Mouse (Mus musculus) limb, embryonic 15.5 days (tissue): ENCODE measurements around the gene Olfr311. TPM values are rescaled to one million over a fixed set of nuclear protein-coding genes. Genes with fewer than 3 reads are reported as not detected.

Source experiments
- ATAC-seq: fragments of 200-750 bp; cut with Nextera tagmentation; 2 replicates; pipeline ENCODE4 v1.8.0; 2017; ENCODE audit warnings: low read depth, moderate TSS enrichment; ENCODE audit not compliant: insufficient number of reproducible peaks, low FRiP score, low TSS enrichment
- H3K27ac ChIP-seq: fragments of 300-500 bp; sonication (generic); 2 replicates; pipeline ENCODE4 v1.5.1; 2015; ENCODE audit warnings: moderate library complexity, mild to moderate bottlenecking, inconsistent platforms
- H3K27me3 ChIP-seq: fragments of 300-500 bp; sonication (generic); 2 replicates; pipeline ENCODE4 v1.6.1; 2015; ENCODE audit warnings: inconsistent platforms
- H3K36me3 ChIP-seq: fragments of 300-500 bp; sonication (generic); 2 replicates; pipeline ENCODE4 v1.6.1; 2015; ENCODE audit warnings: inconsistent platforms
- H3K4me1 ChIP-seq: fragments of 300-500 bp; sonication (generic); 2 replicates; pipeline ENCODE4 v1.6.1; 2015; ENCODE audit warnings: inconsistent platforms
- H3K4me2 ChIP-seq: fragments of 300-500 bp; sonication (generic); 2 replicates; pipeline ENCODE4 v1.6.1; 2015; ENCODE audit warnings: mild to moderate bottlenecking, inconsistent platforms
- H3K4me3 ChIP-seq: fragments of 300-500 bp; sonication (generic); 2 replicates; pipeline ENCODE4 v1.5.1; 2015; ENCODE audit warnings: mild to moderate bottlenecking, inconsistent platforms
- H3K9ac ChIP-seq: fragments of 300-500 bp; sonication (generic); 2 replicates; pipeline ENCODE4 v1.6.1; 2015; ENCODE audit warnings: inconsistent platforms
- H3K9me3 ChIP-seq: fragments of 300-500 bp; sonication (generic); 2 replicates; pipeline ENCODE4 v1.6.1; 2016; ENCODE audit warnings: inconsistent platforms
- WGBS: fragments of 180-500 bp; shearing (Covaris S2); methylation state at CpG from one replicate; pipeline ENCODE4 v1.1.7; 2015; 5-methylcytosine and 5-hydroxymethylcytosine counted together
- polyA plus RNA-seq: library from polyadenylated mRNA; unstranded; fragments of >200 nt; fragmentation: Nextera tagmentation; extraction: Ambion mirVana; gene quantifications from 2 replicates; pipeline ENCODE4 v1.2.1, GENCODE M21; 2015

Gene Olfr311
- polyA plus RNA-seq, 1 experiment from 2014 or later, result not detected

- no peak for ATAC-seq
- Histone ChIP-seq H3K4me1 (no peaks in the 10 kb centered on the region), H3K4me2 (no peak overlapping the region), H3K9me3 (no peaks in the 10 kb centered on the region), H3K27ac (no peak overlapping the region), H3K36me3 (peaks cover 54% of the 10 kb centered on the region), H3K9ac (no peak overlapping the region), H3K4me3 (no peak overlapping the region), H3K27me3 (no peaks in the 10 kb centered on the region)
- 91% methylated on average over 10 of the region's 10 CpGs for WGBS
Observed at GRCm38 (mm10) chr11:58890511-58890910, 51.5 kb downstream of the Olfr311 start.

Other genes with a start within 250 kb of the Olfr311 start
- gene Olfr324, start 244.1 kb upstream of the Olfr311 start, polyA plus RNA-seq, result not detected in 2 replicates
- gene 2210407C18Rik, start 223.2 kb upstream of the Olfr311 start, polyA plus RNA-seq, result not detected in 2 replicates
- gene Olfr323, start 208.8 kb upstream of the Olfr311 start, polyA plus RNA-seq, result not detected in 2 replicates
- not detected in 2 replicates for gene Trim58, start 198.8 kb upstream of the Olfr311 start, polyA plus RNA-seq
- gene Olfr322, start 180.5 kb upstream of the Olfr311 start, polyA plus RNA-seq, result not detected in 2 replicates
- not detected in 2 replicates for gene Olfr320, start 158.2 kb upstream of the Olfr311 start, polyA plus RNA-seq
- gene Olfr319, start 140.1 kb upstream of the Olfr311 start, polyA plus RNA-seq, result not detected in 2 replicates
- not detected in 2 replicates for gene Olfr318, start 115.2 kb upstream of the Olfr311 start, polyA plus RNA-seq
- not detected in 2 replicates for gene Olfr317, start 100.0 kb upstream of the Olfr311 start, polyA plus RNA-seq
- not detected in 2 replicates for gene Olfr316, start 86.5 kb upstream of the Olfr311 start, polyA plus RNA-seq
- gene Olfr315, start 66.1 kb upstream of the Olfr311 start, polyA plus RNA-seq, result not detected in 2 replicates
- gene Olfr314, start 56.3 kb upstream of the Olfr311 start, polyA plus RNA-seq, result not detected in 2 replicates
- not detected in 2 replicates for gene Fam183b, start 37.3 kb upstream of the Olfr311 start, polyA plus RNA-seq
- not detected in 2 replicates for gene Olfr313, start 24.3 kb upstream of the Olfr311 start, polyA plus RNA-seq
- gene Olfr312, start 10.0 kb upstream of the Olfr311 start, polyA plus RNA-seq, result not detected in 2 replicates
- gene Gm12258, start 7.9 kb downstream of the Olfr311 start, polyA plus RNA-seq, result 8.2 and 8.9 TPM in 2 replicates
- gene 2810021J22Rik, start 28.0 kb downstream of the Olfr311 start, polyA plus RNA-seq, result 7.2 and 9.1 TPM in 2 replicates
- gene Zfp39, start 65.0 kb downstream of the Olfr311 start, polyA plus RNA-seq, result 6.2 and 6.8 TPM in 2 replicates
- gene Btnl10, start 78.7 kb downstream of the Olfr311 start, polyA plus RNA-seq, result 0.19 TPM in 1 of 2 replicates, not detected in the other
- gene Rnf187, start 99.7 kb downstream of the Olfr311 start, polyA plus RNA-seq, result 202 and 230 TPM in 2 replicates
- 12.6 and 31.7 TPM in 2 replicates for gene Hist3h2ba, start 109.7 kb downstream of the Olfr311 start, polyA plus RNA-seq
- 24.8 and 26.9 TPM in 2 replicates for gene Hist3h2a, start 115.4 kb downstream of the Olfr311 start, polyA plus RNA-seq
- 0.60 and 0.62 TPM in 2 replicates for gene Trim17, start 115.4 kb downstream of the Olfr311 start, polyA plus RNA-seq
- gene Trim11, start 138.8 kb downstream of the Olfr311 start, polyA plus RNA-seq, result 20.4 and 23.9 TPM in 2 replicates